Mouse (Mus musculus): ENCODE measurements around the gene Asb4. TPM values are rescaled to one million over a fixed set of nuclear protein-coding genes. Genes with fewer than 3 reads are reported as not detected.
A peak's percentile ranks its signal among the peaks of the same experiment; 100 is the strongest.
"Not testable (repeated sequence)": the region's sequence is repeated elsewhere in the genome, so short reads cannot be mapped to it uniquely, and the experiment has no call there.

Asb4 gene
- 14.8 and 17.2 TPM in 2 replicates for polyA plus RNA-seq (2015; fragmentation: Nextera tagmentation; extraction: Ambion mirVana)

GRCm38 (mm10) chr6:5383336-5384177 lies at the start of gene Asb4:
Asb4 (plus strand) TSS chr6:5383386.
- H3K27ac ChIP-seq = peak within 1 kb of the TSS; percentile 85
- peak within 1 kb of the TSS; percentile 31 for H3K4me3 ChIP-seq
- peak within 1 kb of the TSS; percentile 64 for H3K9ac ChIP-seq
- no peaks in the 10 kb centered on the region for H3K36me3 ChIP-seq
- H3K9me3 ChIP-seq = no peaks in the 10 kb centered on the region
- H3K4me1 ChIP-seq (replicated peaks) = peaks cover 50% of the 10 kb centered on the region
- ATAC-seq (ENCODE audit: low FRiP score) = peak; percentile 65
- peak within 1 kb of the TSS; percentile 55 for H3K4me2 ChIP-seq
- WGBS = 2% methylated on average over 19 of the region's 19 CpGs
- H3K27me3 ChIP-seq = no peaks in the 10 kb centered on the region

DNA sequence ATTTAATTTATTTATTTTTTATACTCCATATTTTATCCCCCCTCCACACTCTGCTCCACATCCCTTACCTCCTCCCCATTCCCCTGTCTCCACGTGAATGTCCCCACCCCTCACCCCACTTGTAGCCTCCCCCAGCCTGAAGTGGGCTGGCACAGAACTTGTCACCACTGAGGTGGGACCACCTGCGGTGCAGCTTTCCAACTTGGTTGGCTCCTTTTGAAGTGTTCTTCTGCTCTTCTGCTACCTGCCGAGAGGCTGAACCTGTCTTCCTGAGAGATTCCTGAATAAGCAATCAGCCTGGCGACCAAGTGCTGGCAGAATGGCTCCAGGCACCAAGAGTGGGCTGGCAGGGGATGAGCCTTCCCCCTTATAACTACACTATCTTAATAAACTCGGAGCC lies 49.2 kb upstream of the Asb4 start:
- 48% methylated on average over 5 of the region's 5 CpGs for WGBS
- ATAC-seq (ENCODE audit: low FRiP score) = no peak
- Histone ChIP-seq H3K4me3 (no peak overlapping the region), H3K4me2 (no peak overlapping the region), H3K9me3 (no peaks in the 10 kb centered on the region), H3K4me1 (replicated peaks) (no peaks in the 10 kb centered on the region), H3K27ac (no peak overlapping the region), H3K36me3 (no peaks in the 10 kb centered on the region), H3K27me3 (no peaks in the 10 kb centered on the region), H3K9ac (no peak overlapping the region)

GRCm38 (mm10) chr6:5336016-5336415 lies 47.2 kb upstream of the Asb4 start:
- H3K36me3 ChIP-seq; H3K27ac ChIP-seq; H3K9me3 ChIP-seq; ATAC-seq (ENCODE audit: low FRiP score); H3K4me2 ChIP-seq; H3K9ac ChIP-seq; H3K27me3 ChIP-seq; H3K4me1 ChIP-seq (replicated peaks); H3K4me3 ChIP-seq: not testable (repeated sequence)

DNA sequence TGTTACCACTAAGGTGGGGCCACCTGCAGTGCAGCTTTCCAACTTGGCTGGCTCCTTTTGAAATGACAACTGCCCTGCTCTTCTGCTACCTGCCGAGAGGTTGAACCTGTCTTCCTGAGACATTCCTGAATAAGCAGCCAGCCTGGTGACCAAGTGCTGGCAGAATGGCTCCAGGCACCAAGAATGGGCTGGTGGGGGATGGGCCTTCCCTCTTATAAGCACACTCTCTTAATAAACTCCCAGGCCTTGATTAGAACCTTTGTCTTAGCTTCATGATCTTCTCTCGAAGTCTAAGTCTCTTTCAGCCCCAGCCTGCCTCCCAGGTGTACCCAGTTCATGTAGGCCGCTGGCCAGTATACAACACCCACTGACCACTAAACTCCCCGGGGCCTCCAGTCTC lies 44.4 kb upstream of the Asb4 start:
- H3K36me3 ChIP-seq; H3K9ac ChIP-seq; H3K27me3 ChIP-seq; H3K4me1 ChIP-seq (replicated peaks); H3K27ac ChIP-seq; H3K4me3 ChIP-seq; H3K4me2 ChIP-seq; H3K9me3 ChIP-seq; ATAC-seq (ENCODE audit: low FRiP score): not testable (repeated sequence)
- WGBS = 90% methylated on average over 4 of the region's 4 CpGs

DNA sequence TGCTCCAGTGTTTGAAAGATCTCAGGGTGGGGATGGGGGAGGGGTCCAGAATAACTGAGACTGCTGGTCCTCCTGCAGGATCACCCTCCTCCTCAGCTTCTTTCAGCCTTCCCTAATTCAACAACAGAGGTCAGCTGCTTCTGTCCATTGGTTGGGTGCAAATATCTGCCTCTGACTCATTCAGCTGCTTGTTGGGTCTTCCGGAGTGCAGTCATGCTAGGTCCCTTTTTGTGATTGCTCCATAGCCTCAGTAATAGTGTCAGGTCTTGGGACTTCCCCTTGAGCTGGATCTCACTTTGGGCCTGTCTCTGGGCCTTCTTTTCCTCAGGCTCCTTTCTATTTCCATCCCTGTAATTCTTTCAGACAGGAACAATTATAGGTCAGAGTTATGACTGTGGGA lies 43.9 kb upstream of the Asb4 start:
- H3K9me3 ChIP-seq; H3K4me3 ChIP-seq; H3K36me3 ChIP-seq; H3K9ac ChIP-seq; H3K27me3 ChIP-seq; H3K27ac ChIP-seq; H3K4me2 ChIP-seq; H3K4me1 ChIP-seq (replicated peaks); ATAC-seq (ENCODE audit: low FRiP score): not testable (repeated sequence)
- WGBS = 95% methylated on average over 1 of the region's 1 CpGs

DNA sequence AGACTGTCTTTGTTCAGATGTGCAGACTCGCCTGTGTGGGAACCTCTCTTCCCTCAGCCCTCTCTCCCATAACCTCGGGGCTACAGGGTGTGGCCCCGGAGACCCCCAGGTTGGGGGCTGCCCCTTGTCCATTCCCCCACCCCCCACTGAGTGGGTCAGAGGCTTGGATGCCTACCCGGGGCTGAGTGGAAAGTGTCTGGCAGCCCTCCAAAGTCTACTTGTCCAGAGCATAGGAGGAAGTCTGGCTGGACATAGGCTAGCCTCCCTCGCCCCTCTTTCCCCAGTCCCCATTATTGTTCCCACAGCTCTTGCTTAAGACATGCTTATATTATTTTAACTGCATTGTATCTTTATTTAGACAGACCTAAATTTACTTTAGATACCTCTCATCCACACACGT lies 38.9 kb upstream of the Asb4 start:
- ATAC-seq (ENCODE audit: low FRiP score) = no peak
- 75% methylated on average over 6 of the region's 6 CpGs for WGBS

DNA sequence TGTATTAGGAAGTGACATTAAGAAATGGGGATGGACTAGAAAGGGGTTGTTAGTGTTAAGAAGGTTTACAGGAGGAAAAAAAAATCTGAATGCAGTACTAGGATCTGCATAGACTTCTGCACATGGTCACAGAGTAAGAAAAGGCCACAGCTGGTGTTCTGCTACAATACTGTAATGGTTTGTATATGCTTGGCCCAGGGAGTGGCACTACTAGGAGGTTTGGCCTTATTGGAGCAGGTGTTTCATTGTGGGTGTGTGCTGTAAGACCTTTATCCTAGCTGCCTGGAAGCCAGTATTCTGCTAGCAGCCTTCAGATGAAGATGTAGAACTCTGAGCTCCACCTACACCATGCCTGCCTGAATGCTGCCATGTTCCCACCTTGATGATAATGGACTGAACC lies 25.3 kb upstream of the Asb4 start:
- H3K4me1 ChIP-seq (replicated peaks) = no peaks in the 10 kb centered on the region
- no peaks in the 10 kb centered on the region for H3K36me3 ChIP-seq
- H3K4me2 ChIP-seq = no peak overlapping the region
- H3K4me3 ChIP-seq = no peak overlapping the region
- no peaks in the 10 kb centered on the region for H3K9me3 ChIP-seq
- H3K27me3 ChIP-seq = no peaks in the 10 kb centered on the region
- no peak overlapping the region for H3K27ac ChIP-seq
- ATAC-seq (ENCODE audit: low FRiP score) = no peak
- H3K9ac ChIP-seq = no peak overlapping the region

More for the DNA sequence above, 38.9 kb upstream of the Asb4 start:
- Histone ChIP-seq H3K4me1 (replicated peaks) (no peaks in the 10 kb centered on the region), H3K27me3 (no peaks in the 10 kb centered on the region), H3K4me3 (no peak overlapping the region), H3K36me3 (no peaks in the 10 kb centered on the region), H3K4me2 (no peak overlapping the region), H3K9me3 (no peaks in the 10 kb centered on the region), H3K27ac (no peak overlapping the region), H3K9ac (no peak overlapping the region)

DNA sequence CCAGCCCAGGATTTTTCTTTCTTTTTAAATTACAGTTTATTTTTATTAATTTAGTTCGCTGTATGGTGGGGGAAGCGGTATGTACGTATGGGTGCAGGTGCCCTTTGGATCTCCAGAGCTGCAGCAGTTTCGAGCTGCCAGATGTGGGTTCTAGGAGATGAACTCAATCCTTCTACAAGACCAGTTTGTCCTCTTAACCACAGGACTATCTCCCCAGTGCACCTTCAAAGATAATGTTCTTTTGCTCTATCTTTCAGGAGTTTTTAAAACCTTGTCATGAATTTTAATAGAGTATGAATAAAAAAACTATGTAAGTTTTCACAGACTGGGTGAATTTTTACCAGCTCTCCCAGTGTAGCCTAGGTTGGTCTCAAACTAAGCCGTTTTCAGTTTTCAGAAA lies 22.8 kb upstream of the Asb4 start:
- H3K4me3 ChIP-seq = no peak overlapping the region
- no peak for ATAC-seq (ENCODE audit: low FRiP score)
- WGBS = 91% methylated on average over 5 of the region's 5 CpGs

DNA sequence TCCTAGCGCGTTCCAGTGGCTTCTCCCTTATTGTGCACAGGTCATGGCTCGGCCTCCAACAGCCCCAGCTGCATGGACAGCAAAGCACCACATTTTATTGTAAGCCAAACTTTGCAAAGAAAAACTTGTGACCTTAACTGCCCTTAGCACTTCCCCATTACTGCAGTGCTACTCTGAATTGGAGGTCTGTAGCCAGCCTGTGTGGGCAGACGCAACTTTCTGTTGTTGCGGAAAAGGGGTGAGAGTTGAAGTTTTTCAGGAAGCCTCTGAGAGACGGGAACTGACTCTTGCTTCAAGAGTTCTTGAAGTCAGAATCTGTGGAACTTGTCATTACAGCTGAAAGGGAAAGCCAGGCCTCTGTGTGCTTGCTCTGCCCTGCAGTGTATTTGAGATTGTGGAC lies 21.2 kb upstream of the Asb4 start:
- WGBS = 67% methylated on average over 6 of the region's 6 CpGs
- Histone ChIP-seq H3K9me3 (no peaks in the 10 kb centered on the region), H3K4me2 (no peak overlapping the region), H3K9ac (no peak overlapping the region), H3K4me3 (no peak overlapping the region), H3K4me1 (replicated peaks) (no peaks in the 10 kb centered on the region), H3K27ac (no peak overlapping the region), H3K27me3 (no peaks in the 10 kb centered on the region), H3K36me3 (no peaks in the 10 kb centered on the region)
- no peak for ATAC-seq (ENCODE audit: low FRiP score)

More for the DNA sequence above, 22.8 kb upstream of the Asb4 start:
- Histone ChIP-seq H3K9me3 (no peaks in the 10 kb centered on the region), H3K4me1 (replicated peaks) (no peaks in the 10 kb centered on the region), H3K9ac (no peak overlapping the region), H3K27me3 (no peaks in the 10 kb centered on the region), H3K27ac (no peak overlapping the region), H3K36me3 (no peaks in the 10 kb centered on the region), H3K4me2 (no peak overlapping the region)

- Histone ChIP-seq H3K4me3 (no peak overlapping the region), H3K27me3 (no peaks in the 10 kb centered on the region), H3K9ac (no peak overlapping the region), H3K4me1 (replicated peaks) (no peaks in the 10 kb centered on the region), H3K9me3 (no peaks in the 10 kb centered on the region), H3K36me3 (no peaks in the 10 kb centered on the region), H3K27ac (no peak overlapping the region), H3K4me2 (no peak overlapping the region)
- 94% methylated on average over 5 of the region's 5 CpGs for WGBS
- no peak for ATAC-seq (ENCODE audit: low FRiP score)
Measured at GRCm38 (mm10) chr6:5365845-5366244, 17.3 kb upstream of the Asb4 start.

GRCm38 (mm10) chr6:5376884-5377283 lies 6.3 kb upstream of the Asb4 start:
- H3K9ac ChIP-seq = no peak overlapping the region
- no peaks in the 10 kb centered on the region for H3K36me3 ChIP-seq
- no peak overlapping the region for H3K4me3 ChIP-seq
- peaks cover 35% of the 10 kb centered on the region for H3K4me1 ChIP-seq (replicated peaks)
- no peaks in the 10 kb centered on the region for H3K27me3 ChIP-seq
- no peaks in the 10 kb centered on the region for H3K9me3 ChIP-seq
- H3K27ac ChIP-seq = no peak overlapping the region
- 81% methylated on average over 4 of the region's 4 CpGs for WGBS
- ATAC-seq (ENCODE audit: low FRiP score) = no peak
- no peak overlapping the region for H3K4me2 ChIP-seq

GRCm38 (mm10) chr6:5379048-5379447 lies 4.1 kb upstream of the Asb4 start:
- H3K4me3 ChIP-seq = no peak overlapping the region
- peak overlapping the region; percentile 86 for H3K27ac ChIP-seq
- H3K9me3 ChIP-seq = no peaks in the 10 kb centered on the region
- peaks cover 55% of the 10 kb centered on the region for H3K4me1 ChIP-seq (replicated peaks)
- peak overlapping the region; percentile 49; the same call in 1 of the 2 replicates for H3K4me2 ChIP-seq
- no peaks in the 10 kb centered on the region for H3K27me3 ChIP-seq
- H3K36me3 ChIP-seq = no peaks in the 10 kb centered on the region
- no peak for ATAC-seq (ENCODE audit: low FRiP score)
- no peak overlapping the region for H3K9ac ChIP-seq
- 69% methylated on average over 3 of the region's 3 CpGs for WGBS

Measured in hindbrain, embryonic 13.5 days (tissue).